Mouse (Mus musculus): ENCODE results near the gene Rangrf. TPM values are rescaled to one million over a fixed set of nuclear protein-coding genes. Genes with fewer than 3 reads are reported as not detected.
"Not testable (repeated sequence)": the region's sequence is repeated elsewhere in the genome, so short reads cannot be mapped to it uniquely, and the experiment has no call there.

Rangrf gene
- polyA plus RNA-seq, 1 experiment from 2014 or later = 44.9 TPM

GRCm38 (mm10) chr11:68987365-68987882 is 12.4 kb upstream of the Rangrf start:
- Histone ChIP-seq H3K4me2 (ENCODE audit: low read depth, low read length) (no peak overlapping the region), H3K27ac (replicated peaks; ENCODE audit: low read depth, low read length) (no peak overlapping the region), H3K9ac (ENCODE audit: low read depth, low read length) (no peak overlapping the region), H3K4me1 (ENCODE audit: control insufficient read depth, insufficient read depth, low read length) (no peaks in the 10 kb centered on the region), H3K9me3 (ENCODE audit: control insufficient read depth, low read length) (no peaks in the 10 kb centered on the region), H3K36me3 (ENCODE audit: control insufficient read depth, insufficient read depth, low read length) (peaks cover 63% of the 10 kb centered on the region), H3K27me3 (replicated peaks; ENCODE audit: control insufficient read depth, insufficient read depth, low read length) (no peaks in the 10 kb centered on the region), H3K4me3 (ENCODE audit: low read depth, low read length) (no peak overlapping the region)
- DNase-seq (ENCODE audit: low spot score) (no peak), ATAC-seq (ENCODE audit: low read depth) (no peak)
- WGBS = 89% methylated on average over 11 of the region's 11 CpGs

GRCm38 (mm10) chr11:68982639-68983369 is 7.8 kb upstream of the Rangrf start:
- Histone ChIP-seq H3K27me3 (replicated peaks; ENCODE audit: control insufficient read depth, insufficient read depth, low read length) (no peaks in the 10 kb centered on the region), H3K36me3 (ENCODE audit: control insufficient read depth, insufficient read depth, low read length) (peaks cover 17% of the 10 kb centered on the region), H3K4me3 (ENCODE audit: low read depth, low read length) (no peak overlapping the region), H3K27ac (replicated peaks; ENCODE audit: low read depth, low read length) (no peak overlapping the region), H3K4me1 (ENCODE audit: control insufficient read depth, insufficient read depth, low read length) (no peaks in the 10 kb centered on the region), H3K4me2 (ENCODE audit: low read depth, low read length) (no peak overlapping the region), H3K9ac (ENCODE audit: low read depth, low read length) (no peak overlapping the region), H3K9me3 (ENCODE audit: control insufficient read depth, low read length) (no peaks in the 10 kb centered on the region)
- 32% methylated on average over 4 of the region's 4 CpGs for WGBS
- ATAC-seq (ENCODE audit: low read depth) (peak; percentile 71), DNase-seq (ENCODE audit: low spot score) (peak; percentile 83)

GRCm38 (mm10) chr11:68980919-68981318 is 5.9 kb upstream of the Rangrf start:
- no peaks in the 10 kb centered on the region for H3K4me1 ChIP-seq (ENCODE audit: control insufficient read depth, insufficient read depth, low read length)
- 69% methylated on average over 3 of the region's 3 CpGs for WGBS
- H3K27me3 ChIP-seq (replicated peaks; ENCODE audit: control insufficient read depth, insufficient read depth, low read length) = no peaks in the 10 kb centered on the region
- 0 out of 2 replicates have a peak, but pooled peaks cover 3% of the 10 kb centered on the region for H3K36me3 ChIP-seq (ENCODE audit: control insufficient read depth, insufficient read depth, low read length)
- H3K27ac ChIP-seq (replicated peaks; ENCODE audit: low read depth, low read length) = no peak overlapping the region
- no peak overlapping the region for H3K4me2 ChIP-seq (ENCODE audit: low read depth, low read length)
- H3K4me3 ChIP-seq (ENCODE audit: low read depth, low read length) = no peak overlapping the region
- ATAC-seq (ENCODE audit: low read depth) = no peak
- H3K9me3 ChIP-seq (ENCODE audit: control insufficient read depth, low read length) = no peaks in the 10 kb centered on the region
- H3K9ac ChIP-seq (ENCODE audit: low read depth, low read length) = no peak overlapping the region
- DNase-seq (ENCODE audit: low spot score) = peak; percentile 50

- no peaks in the 10 kb centered on the region for H3K36me3 ChIP-seq (ENCODE audit: control insufficient read depth, insufficient read depth, low read length)
Measured at GRCm38 (mm10) chr11:68979320-68979733, 4.3 kb upstream of the Rangrf start.

GRCm38 (mm10) chr11:68975601-68976000 is 616 bp upstream of the Rangrf start:
- WGBS = 89% methylated on average over 1 of the region's 1 CpGs
- peaks cover 3% of the 10 kb centered on the region for H3K4me1 ChIP-seq (ENCODE audit: control insufficient read depth, insufficient read depth, low read length)
- H3K27ac ChIP-seq (replicated peaks; ENCODE audit: low read depth, low read length) = no peak overlapping the region
- no peaks in the 10 kb centered on the region for H3K9me3 ChIP-seq (ENCODE audit: control insufficient read depth, low read length)
- DNase-seq (ENCODE audit: low spot score) = no peak
- H3K27me3 ChIP-seq (replicated peaks; ENCODE audit: control insufficient read depth, insufficient read depth, low read length) = no peaks in the 10 kb centered on the region
- no peak overlapping the region for H3K4me2 ChIP-seq (ENCODE audit: low read depth, low read length)
- ATAC-seq (ENCODE audit: low read depth) = no peak
- H3K4me3 ChIP-seq (ENCODE audit: low read depth, low read length) = no peak overlapping the region
- no peak overlapping the region for H3K9ac ChIP-seq (ENCODE audit: low read depth, low read length)
- H3K36me3 ChIP-seq (ENCODE audit: control insufficient read depth, insufficient read depth, low read length) = no peaks in the 10 kb centered on the region

More at GRCm38 (mm10) chr11:68979320-68979733, 4.3 kb upstream of the Rangrf start:
- 64% methylated on average over 5 of the region's 5 CpGs for WGBS
- Histone ChIP-seq H3K27ac (replicated peaks; ENCODE audit: low read depth, low read length) (no peak overlapping the region), H3K4me1 (ENCODE audit: control insufficient read depth, insufficient read depth, low read length) (no peaks in the 10 kb centered on the region), H3K4me2 (ENCODE audit: low read depth, low read length) (no peak overlapping the region), H3K4me3 (ENCODE audit: low read depth, low read length) (no peak overlapping the region), H3K27me3 (replicated peaks; ENCODE audit: control insufficient read depth, insufficient read depth, low read length) (no peaks in the 10 kb centered on the region), H3K9ac (ENCODE audit: low read depth, low read length) (no peak overlapping the region), H3K9me3 (ENCODE audit: control insufficient read depth, low read length) (no peaks in the 10 kb centered on the region)
- ATAC-seq (ENCODE audit: low read depth) (no peak), DNase-seq (ENCODE audit: low spot score) (no peak)

- peak overlapping the region; percentile 47 for H3K4me3 ChIP-seq (ENCODE audit: low read depth, low read length)
- H3K4me2 ChIP-seq (ENCODE audit: low read depth, low read length) = peak overlapping the region; percentile 53
- ATAC-seq (ENCODE audit: low read depth) (peak; percentile 53; the same call in 1 of the 2 replicates), DNase-seq (ENCODE audit: low spot score) (no peak)
- peak overlapping the region; percentile 26; the same call in 1 of the 2 replicates for H3K9ac ChIP-seq (ENCODE audit: low read depth, low read length)
- no peak overlapping the region for H3K27ac ChIP-seq (replicated peaks; ENCODE audit: low read depth, low read length)
- peaks cover 3% of the 10 kb centered on the region for H3K4me1 ChIP-seq (ENCODE audit: control insufficient read depth, insufficient read depth, low read length)
- WGBS = 22% methylated on average over 6 of the region's 6 CpGs
- no peaks in the 10 kb centered on the region for H3K9me3 ChIP-seq (ENCODE audit: control insufficient read depth, low read length)
- no peaks in the 10 kb centered on the region for H3K36me3 ChIP-seq (ENCODE audit: control insufficient read depth, insufficient read depth, low read length)
- no peaks in the 10 kb centered on the region for H3K27me3 ChIP-seq (replicated peaks; ENCODE audit: control insufficient read depth, insufficient read depth, low read length)
Measured at GRCm38 (mm10) chr11:68974059-68974450, 930 bp downstream of the Rangrf start.

- Histone ChIP-seq H3K4me2 (ENCODE audit: low read depth, low read length) (peak overlapping the region; percentile 53), H3K9ac (ENCODE audit: low read depth, low read length) (peak overlapping the region; percentile 39), H3K4me3 (ENCODE audit: low read depth, low read length) (peak overlapping the region; percentile 47)
- not testable (repeated sequence) for H3K27me3 ChIP-seq (replicated peaks; ENCODE audit: control insufficient read depth, insufficient read depth, low read length); H3K9me3 ChIP-seq (ENCODE audit: control insufficient read depth, low read length); H3K27ac ChIP-seq (replicated peaks; ENCODE audit: low read depth, low read length); H3K4me1 ChIP-seq (ENCODE audit: control insufficient read depth, insufficient read depth, low read length); H3K36me3 ChIP-seq (ENCODE audit: control insufficient read depth, insufficient read depth, low read length)
- peak; percentile 91 for DNase-seq (ENCODE audit: low spot score)
- ATAC-seq (ENCODE audit: low read depth) = peak; percentile 90
- WGBS = under 1% methylated on average over 37 of the region's 38 CpGs
Measured at GRCm38 (mm10) chr11:68973250-68974058, 1.5 kb downstream of the Rangrf start.

GRCm38 (mm10) chr11:68970232-68970631 is 4.8 kb downstream of the Rangrf start:
- H3K4me1 ChIP-seq (ENCODE audit: control insufficient read depth, insufficient read depth, low read length) = peaks cover 11% of the 10 kb centered on the region
- no peaks in the 10 kb centered on the region for H3K9me3 ChIP-seq (ENCODE audit: control insufficient read depth, low read length)
- H3K36me3 ChIP-seq (ENCODE audit: control insufficient read depth, insufficient read depth, low read length) = no peaks in the 10 kb centered on the region
- no peaks in the 10 kb centered on the region for H3K27me3 ChIP-seq (replicated peaks; ENCODE audit: control insufficient read depth, insufficient read depth, low read length)
- no peak for ATAC-seq (ENCODE audit: low read depth)
- no peak overlapping the region for H3K4me2 ChIP-seq (ENCODE audit: low read depth, low read length)
- no peak overlapping the region for H3K27ac ChIP-seq (replicated peaks; ENCODE audit: low read depth, low read length)
- no peak overlapping the region for H3K4me3 ChIP-seq (ENCODE audit: low read depth, low read length)
- 69% methylated on average over 4 of the region's 4 CpGs for WGBS
- peak; percentile 48 for DNase-seq (ENCODE audit: low spot score)
- no peak overlapping the region for H3K9ac ChIP-seq (ENCODE audit: low read depth, low read length)
